Mouse (Mus musculus) embryonic facial prominence, embryonic 11.5 days (tissue): ENCODE measurements around the gene Tnrc6b. TPM values are rescaled to one million over a fixed set of nuclear protein-coding genes. Genes with fewer than 3 reads are reported as not detected.

Experiments
- ATAC-seq: fragments of 200-750 bp; cut with Nextera tagmentation; replicated peaks from 2 replicates; pipeline ENCODE4 v1.8.0; 2017; ENCODE audit warnings: low read depth; ENCODE audit not compliant: insufficient number of reproducible peaks, low FRiP score, low TSS enrichment
- DNase-seq: peaks from one replicate; pipeline ENCODE4 v3.0.0-alpha.2; 2015; ENCODE audit warnings: low spot score
- H3K27ac ChIP-seq: fragments of 300-500 bp; sonication (generic); replicated peaks from 2 replicates; pipeline ENCODE4 v1.5.1; 2014; ENCODE audit warnings: mild to moderate bottlenecking, low read depth, low read length, control low read depth
- H3K27me3 ChIP-seq: fragments of 300-500 bp; sonication (generic); 2 replicates; pipeline ENCODE4 v1.6.1; 2014; ENCODE audit warnings: mild to moderate bottlenecking, low read length, moderate library complexity, mixed read lengths; ENCODE audit not compliant: control insufficient read depth, insufficient read depth
- H3K36me3 ChIP-seq: fragments of 300-500 bp; sonication (generic); replicated peaks from 2 replicates; pipeline ENCODE4 v1.6.1; 2014; ENCODE audit warnings: low read depth, mild to moderate bottlenecking, low read length, moderate library complexity, mixed read lengths; ENCODE audit not compliant: control insufficient read depth, insufficient read depth
- H3K4me1 ChIP-seq: fragments of 300-500 bp; sonication (generic); 2 replicates; pipeline ENCODE4 v1.6.1; 2014; ENCODE audit warnings: low read length, mixed read lengths; ENCODE audit not compliant: control insufficient read depth, insufficient read depth
- H3K4me2 ChIP-seq: fragments of 300-500 bp; sonication (generic); 2 replicates; pipeline ENCODE4 v1.6.1; 2014; ENCODE audit warnings: low read depth, mild to moderate bottlenecking, control low read depth, low read length, moderate library complexity
- H3K4me3 ChIP-seq: fragments of 300-500 bp; sonication (generic); 2 replicates; pipeline ENCODE4 v1.5.1; 2014; ENCODE audit warnings: low read depth, low read length, control low read depth
- H3K9ac ChIP-seq: fragments of 300-500 bp; sonication (generic); replicated peaks from 2 replicates; pipeline ENCODE4 v1.6.1; 2014; ENCODE audit warnings: mild to moderate bottlenecking, control low read depth, low read length
- H3K9me3 ChIP-seq: fragments of 300-500 bp; sonication (generic); replicated peaks from 2 replicates; pipeline ENCODE4 v1.6.1; 2016; ENCODE audit warnings: mild to moderate bottlenecking, low read length, inconsistent platforms, mixed read lengths; ENCODE audit not compliant: control insufficient read depth
- WGBS: fragments of 180-500 bp; shearing (Covaris S2); extraction: QIAGEN DNeasy Blood & Tissue Kit; methylation state at CpG from one replicate; pipeline ENCODE4 v1.1.7; 2014; 5-methylcytosine and 5-hydroxymethylcytosine counted together
- polyA plus RNA-seq: library from polyadenylated mRNA; unstranded; fragments of >200 nt; fragmentation: Nextera tagmentation; extraction: Ambion mirVana; gene quantifications from 2 replicates; pipeline ENCODE4 v1.2.1, GENCODE M21; 2014

Tnrc6b gene
- polyA plus RNA-seq, 1 experiment from 2014 or later: 11.5 TPM

GRCm38 (mm10) chr15:80953971-80954370 is 242.9 kb downstream of the Tnrc6b start:
- no peaks in the 10 kb centered on the region for H3K9me3 ChIP-seq
- no peaks in the 10 kb centered on the region for H3K27me3 ChIP-seq
- no peak overlapping the region for H3K4me3 ChIP-seq
- 94% methylated on average over 9 of the region's 9 CpGs for WGBS
- H3K27ac ChIP-seq: no peak overlapping the region
- no peak for DNase-seq
- peaks cover 7% of the 10 kb centered on the region for H3K36me3 ChIP-seq
- peaks cover 3% of the 10 kb centered on the region; the same call in 1 of the 2 replicates for H3K4me1 ChIP-seq
- no peak overlapping the region for H3K4me2 ChIP-seq
- H3K9ac ChIP-seq: no peak overlapping the region
- ATAC-seq: no peak

GRCm38 (mm10) chr15:80954861-80955260 is 243.7 kb downstream of the Tnrc6b start:
- Histone ChIP-seq H3K9ac (no peak overlapping the region), H3K4me2 (no peak overlapping the region), H3K27ac (no peak overlapping the region), H3K4me3 (no peak overlapping the region), H3K4me1 (no peaks in the 10 kb centered on the region), H3K36me3 (peaks cover 7% of the 10 kb centered on the region), H3K9me3 (no peaks in the 10 kb centered on the region), H3K27me3 (no peaks in the 10 kb centered on the region)
- DNase-seq: no peak
- no peak for ATAC-seq
- WGBS: 72% methylated on average over 3 of the region's 3 CpGs

- H3K36me3 ChIP-seq: peaks cover 7% of the 10 kb centered on the region
- ATAC-seq: no peak
- no peak overlapping the region for H3K27ac ChIP-seq
- H3K4me3 ChIP-seq: no peak overlapping the region
- H3K27me3 ChIP-seq: no peaks in the 10 kb centered on the region
- 93% methylated on average over 12 of the region's 12 CpGs for WGBS
- H3K4me2 ChIP-seq: no peak overlapping the region
- no peak for DNase-seq
- no peaks in the 10 kb centered on the region for H3K9me3 ChIP-seq
- H3K9ac ChIP-seq: no peak overlapping the region
- no peaks in the 10 kb centered on the region for H3K4me1 ChIP-seq
Observed at GRCm38 (mm10) chr15:80955836-80956438, 244.8 kb downstream of the Tnrc6b start.

- 98% methylated on average over 1 of the region's 1 CpGs for WGBS
- Histone ChIP-seq H3K27ac (no peak overlapping the region), H3K9ac (no peak overlapping the region), H3K36me3 (peaks cover 20% of the 10 kb centered on the region), H3K4me1 (no peaks in the 10 kb centered on the region), H3K27me3 (no peaks in the 10 kb centered on the region), H3K9me3 (no peaks in the 10 kb centered on the region), H3K4me2 (no peak overlapping the region), H3K4me3 (no peak overlapping the region)
- DNase-seq (no peak), ATAC-seq (no peak)
Observed at GRCm38 (mm10) chr15:80969371-80969770, 258.3 kb downstream of the Tnrc6b start.

GRCm38 (mm10) chr15:80974311-80974710 is 263.2 kb downstream of the Tnrc6b start:
- ATAC-seq: no peak
- no peaks in the 10 kb centered on the region; the same call in none of the 2 replicates for H3K36me3 ChIP-seq
- H3K27ac ChIP-seq: no peak overlapping the region
- 49% methylated on average over 5 of the region's 5 CpGs for WGBS
- H3K9ac ChIP-seq: no peak overlapping the region
- H3K4me3 ChIP-seq: no peak overlapping the region
- no peak overlapping the region for H3K4me2 ChIP-seq
- peak; percentile 24 for DNase-seq
- no peaks in the 10 kb centered on the region for H3K27me3 ChIP-seq
- H3K4me1 ChIP-seq: no peaks in the 10 kb centered on the region
- H3K9me3 ChIP-seq: no peaks in the 10 kb centered on the region

- Histone ChIP-seq H3K27me3 (no peaks in the 10 kb centered on the region), H3K36me3 (no peaks in the 10 kb centered on the region), H3K9ac (no peak overlapping the region), H3K4me1 (no peaks in the 10 kb centered on the region), H3K9me3 (no peaks in the 10 kb centered on the region), H3K4me2 (no peak overlapping the region), H3K4me3 (no peak overlapping the region), H3K27ac (no peak overlapping the region)
- WGBS: 79% methylated on average over 3 of the region's 3 CpGs
- DNase-seq: no peak
- no peak for ATAC-seq
Observed at GRCm38 (mm10) chr15:80975666-80976065, 264.6 kb downstream of the Tnrc6b start.

GRCm38 (mm10) chr15:80977620-80978334 is 266.7 kb downstream of the Tnrc6b start, which contains the start of gene Sgsm3:
Gene Sgsm3, plus strand, starts transcription at chr15:80977765.
- no peaks in the 10 kb centered on the region for H3K4me1 ChIP-seq
- H3K4me3 ChIP-seq: peak within 1 kb of the TSS; percentile 85
- WGBS: 1% methylated on average over 67 of the region's 67 CpGs
- H3K9me3 ChIP-seq: no peaks in the 10 kb centered on the region
- DNase-seq: peak; percentile 89
- H3K27me3 ChIP-seq: no peaks in the 10 kb centered on the region
- H3K36me3 ChIP-seq: no peaks in the 10 kb centered on the region
- peak within 1 kb of the TSS; percentile 91 for H3K4me2 ChIP-seq
- H3K9ac ChIP-seq: peak within 1 kb of the TSS; percentile 76
- peak; percentile 76 for ATAC-seq
- H3K27ac ChIP-seq: no peak within 1 kb of the TSS

- ATAC-seq (no peak), DNase-seq (no peak)
- no peaks in the 10 kb centered on the region for H3K4me1 ChIP-seq
- H3K36me3 ChIP-seq: no peaks in the 10 kb centered on the region
- H3K9me3 ChIP-seq: no peaks in the 10 kb centered on the region
- H3K4me3 ChIP-seq: no peak overlapping the region
- H3K9ac ChIP-seq: no peak overlapping the region
- no peak overlapping the region for H3K4me2 ChIP-seq
- no peaks in the 10 kb centered on the region for H3K27me3 ChIP-seq
- no peak overlapping the region for H3K27ac ChIP-seq
- WGBS: 74% methylated on average over 4 of the region's 4 CpGs
Observed at GRCm38 (mm10) chr15:80979611-80980010, 268.5 kb downstream of the Tnrc6b start.
